Mouse (Mus musculus) CH12.LX (cell line): ENCODE results near the gene 1810010H24Rik. TPM values are rescaled to one million over a fixed set of nuclear protein-coding genes. Genes with fewer than 3 reads are reported as not detected.
"Not testable (repeated sequence)": the region's sequence is repeated elsewhere in the genome, so short reads cannot be mapped to it uniquely, and the experiment has no call there.

Experiments used
- DNase-seq: peaks from one replicate; pipeline ENCODE4 v3.0.0-alpha.2; 2013; ENCODE audit errors: extremely low read depth
- H3K27ac ChIP-seq: 2 replicates; pipeline ENCODE4 v1.5.1; 2012; ENCODE audit warnings: low read depth, mild to moderate bottlenecking, control low read depth, moderate library complexity; ENCODE audit not compliant: insufficient read depth
- H3K27me3 ChIP-seq: replicated peaks from 2 replicates; pipeline ENCODE3; 2012; ENCODE audit warnings: inconsistent platforms
- H3K36me3 ChIP-seq, 2 experiments: replicated peaks in 1 of 2; 2 replicates each; pipeline versions ENCODE3 to v1.6.1; 2012; ENCODE audit warnings: inconsistent platforms in 1 of 2, low read length in 1 of 2, mild to moderate bottlenecking in 1 of 2, mixed read lengths in 1 of 2, moderate library complexity in 1 of 2; ENCODE audit not compliant: control insufficient read depth in 1 of 2, insufficient read depth in 1 of 2
- H3K4me1 ChIP-seq, 2 experiments: 2 replicates each; pipeline ENCODE4 v1.6.1; 2012; ENCODE audit warnings: inconsistent platforms in 1 of 2, moderate library complexity in 1 of 2; ENCODE audit not compliant: insufficient read depth in 2 of 2, control insufficient read depth in 1 of 2
- H3K4me2 ChIP-seq: 2 replicates; pipeline ENCODE4 v1.6.1; 2012; ENCODE audit warnings: low read depth, mild to moderate bottlenecking, control low read depth; ENCODE audit not compliant: poor library complexity, insufficient read depth, severe bottlenecking
- H3K4me3 ChIP-seq, 3 experiments: fragments of 150-350 bp in 1 of 3; sonication (generic) in 1 of 3; replicated peaks in 1 of 3; 2 replicates each; pipeline versions ENCODE3 to v1.5.1; 2011 to 2012; ENCODE audit warnings: low read depth in 2 of 3, low read length in 2 of 3, mild to moderate bottlenecking in 2 of 3, moderate library complexity in 2 of 3, control low read depth in 1 of 3, improper control_type of control experiment in 1 of 3, inconsistent platforms in 1 of 3, mixed read lengths in 1 of 3; ENCODE audit not compliant: poor library complexity in 1 of 3
- H3K79me2 ChIP-seq: replicated peaks from 2 replicates; pipeline ENCODE4 v1.6.1; 2012; ENCODE audit warnings: mild to moderate bottlenecking, moderate library complexity; ENCODE audit not compliant: control insufficient read depth, poor library complexity, insufficient read depth, severe bottlenecking; ENCODE audit errors: extremely low read depth
- H3K9ac ChIP-seq: 2 replicates; pipeline ENCODE4 v1.6.1; 2012; ENCODE audit warnings: low read depth, mild to moderate bottlenecking, control low read depth, moderate library complexity; ENCODE audit not compliant: insufficient read depth
- H3K9me3 ChIP-seq: replicated peaks from 2 replicates; pipeline ENCODE3; 2012; ENCODE audit warnings: low read length, inconsistent platforms, mixed read lengths
- EP300 ChIP-seq: IDR thresholded peaks from 2 replicates; pipeline ENCODE4 v1.6.1; 2011; ENCODE audit warnings: low read length, improper control_type of control experiment
- ETS1 ChIP-seq: conservative IDR thresholded peaks from 2 replicates; pipeline ENCODE4 v1.6.1; 2012; ENCODE audit warnings: low read depth, mild to moderate bottlenecking, inconsistent platforms, low read length, improper control_type of control experiment, moderate library complexity
- GABPA ChIP-seq: IDR thresholded peaks from 2 replicates; pipeline ENCODE4 v1.6.1; 2012; ENCODE audit warnings: low read depth, low read length, improper control_type of control experiment, inconsistent platforms; ENCODE audit not compliant: insufficient replicate concordance
- IRF4 ChIP-seq: IDR thresholded peaks from 2 replicates; pipeline ENCODE4 v1.6.1; 2014; ENCODE audit warnings: low read depth, mild to moderate bottlenecking, inconsistent platforms, low read length, improper control_type of control experiment
- JUND ChIP-seq: conservative IDR thresholded peaks from 2 replicates; pipeline ENCODE4 v1.6.1; 2011; ENCODE audit warnings: low read depth, low read length, improper control_type of control experiment
- MAFK ChIP-seq: IDR thresholded peaks from 2 replicates; pipeline ENCODE4 v1.6.1; 2011; ENCODE audit warnings: low read length, improper control_type of control experiment; ENCODE audit not compliant: insufficient replicate concordance
- MXI1 ChIP-seq: IDR thresholded peaks from 2 replicates; pipeline ENCODE4 v1.6.1; 2011; ENCODE audit warnings: mild to moderate bottlenecking, low read depth, low read length, improper control_type of control experiment
- MYC ChIP-seq: IDR thresholded peaks from 2 replicates; pipeline ENCODE4 v1.6.1; 2011; ENCODE audit warnings: low read depth, mild to moderate bottlenecking, improper control_type of control experiment, low read length
- NRF1 ChIP-seq: IDR thresholded peaks from 2 replicates; pipeline ENCODE4 v1.6.1; 2014; ENCODE audit warnings: low read depth, mild to moderate bottlenecking, inconsistent platforms, low read length, improper control_type of control experiment, moderate library complexity
- RAD21 ChIP-seq: IDR thresholded peaks from 2 replicates; pipeline ENCODE4 v1.6.1; 2011; ENCODE audit warnings: low read depth, mild to moderate bottlenecking, low read length, improper control_type of control experiment, moderate library complexity
- SIN3A ChIP-seq: IDR thresholded peaks from 2 replicates; pipeline ENCODE4 v1.6.1; 2012; ENCODE audit warnings: low read length, improper control_type of control experiment, inconsistent platforms
- USF1 ChIP-seq: IDR thresholded peaks from 2 replicates; pipeline ENCODE4 v1.6.1; 2014; ENCODE audit warnings: low read depth, mild to moderate bottlenecking, inconsistent platforms, low read length, improper control_type of control experiment
- ZNF384 ChIP-seq: IDR thresholded peaks from 2 replicates; pipeline ENCODE4 v1.6.1; 2012; ENCODE audit warnings: low read depth, low read length, improper control_type of control experiment, inconsistent platforms
- dilution Hi-C: fragments of 300-500 bp; cut with MboI; formaldehyde crosslinking; loops from 2 replicates; pipeline ENCODE4 v1.14.3; 2020; ENCODE audit warnings: low sequenced_read_pairs; ENCODE audit not compliant: extremely low pct_unique_long_range_greater_than_20kb, extremely low pct_ligation_motif_present
- in situ Hi-C: fragments of 300-500 bp; cut with MboI; formaldehyde crosslinking; loops from 3 replicates; pipeline ENCODE4 v1.14.3; 2019; ENCODE audit warnings: low sequenced_read_pairs, low pct_ligation_motif_present, low pct_unique_long_range_greater_than_20kb, mixed read lengths
- polyA plus RNA-seq: library from polyadenylated mRNA; unstranded; fragments of >175 nt; gene quantifications from 2 replicates; pipeline ENCODE4 v1.2.1, GENCODE M21; 2012; ENCODE audit warnings: low read depth; ENCODE audit not compliant: insufficient read length
- total RNA-seq, 2 experiments: library from RNA; depleted of rRNA; stranded (reverse); fragments of 300-350 nt in 1 of 2; fragments of >200 nt in 1 of 2; gene quantifications; 2 replicates each; pipeline ENCODE4 v1.2.3; 2012 to 2014

The 1810010H24Rik gene
- total and polyA plus RNA-seq, 3 experiments: 0.53 to 1.7 (median 1.1) TPM

- TF ChIP-seq ZNF384: peak; percentile 78
- no peak for TF ChIP-seq USF1
- no peak for TF ChIP-seq RAD21
- TF ChIP-seq GABPA: no peak
- TF ChIP-seq, all 38 proteins: peak for 1
- in situ Hi-C loops (no loop called here), dilution Hi-C loops (no loop called here)
- H3K9ac ChIP-seq: no peak overlapping the region
- no peak overlapping the region for H3K4me3 ChIP-seq
- DNase-seq: no peak
- no peaks in the 10 kb centered on the region for H3K27me3 ChIP-seq
- H3K9me3 ChIP-seq: no peaks in the 10 kb centered on the region
- peaks cover 2 to 20% of the 10 kb centered on the region in 2 experiments; a peak in 3 of 4 replicates for H3K4me1 ChIP-seq
- peaks cover 19 to 49% of the 10 kb centered on the region in 2 experiments for H3K36me3 ChIP-seq
- H3K4me2 ChIP-seq: no peak overlapping the region
- no peak overlapping the region for H3K27ac ChIP-seq
- no peaks in the 10 kb centered on the region for H3K79me2 ChIP-seq
Observed at GRCm38 (mm10) chr11:106981787-106982186, 43.7 kb upstream of the 1810010H24Rik start.

GRCm38 (mm10) chr11:106982351-106982750, 43.1 kb upstream of the 1810010H24Rik start:
- Histone ChIP-seq H3K4me3 (no peak overlapping the region), H3K9ac (no peak overlapping the region), H3K4me2 (no peak overlapping the region), H3K36me3 (peaks cover 25 to 55% of the 10 kb centered on the region in 2 experiments), H3K9me3 (no peaks in the 10 kb centered on the region), H3K27me3 (no peaks in the 10 kb centered on the region), H3K27ac (no peak overlapping the region), H3K4me1 (peaks cover 2 to 20% of the 10 kb centered on the region in 2 experiments; a peak in 3 of 4 replicates), H3K79me2 (no peaks in the 10 kb centered on the region)
- in situ Hi-C loops (no loop called here), dilution Hi-C loops (no loop called here)
- DNase-seq: no peak
- TF ChIP-seq ETS1: peak; percentile 60
- no peak for TF ChIP-seq MXI1
- TF ChIP-seq MYC: no peak
- no peak for TF ChIP-seq MAFK
- TF ChIP-seq IRF4: 0 out of 2 replicates have a peak, but pooled peaks have one; percentile 8
- peak; percentile 40; the same call in 1 of the 2 replicates for TF ChIP-seq EP300
- TF ChIP-seq SIN3A: no peak
- TF ChIP-seq NRF1: no peak
- peak; percentile 63 for TF ChIP-seq JUND

- dilution Hi-C loops, in situ Hi-C loops, H3K27ac ChIP-seq, H3K79me2 ChIP-seq, H3K4me2 ChIP-seq, H3K27me3 ChIP-seq, H3K4me3 ChIP-seq, DNase-seq, H3K9ac ChIP-seq, H3K9me3 ChIP-seq: not testable (repeated sequence)
- H3K36me3 ChIP-seq: peaks cover 54 to 74% of the 10 kb centered on the region in 2 experiments
- H3K4me1 ChIP-seq: peaks cover 2 to 22% of the 10 kb centered on the region in 2 experiments; a peak in 3 of 4 replicates
Observed at GRCm38 (mm10) chr11:106985979-106986604, 39.4 kb upstream of the 1810010H24Rik start.
